Mouse (Mus musculus) cerebellum, postnatal 25 days (tissue): ENCODE data around the gene Tmem176a.
"Not testable (repeated sequence)": the region's sequence is repeated elsewhere in the genome, so short reads cannot be mapped to it uniquely, and the experiment has no call there.

Experiments
- DNase-seq, 2 experiments: peaks; one replicate each; pipeline ENCODE4 v3.0.0; 2021; ENCODE audit warnings: mixed read lengths in 2 of 2

The Tmem176a gene

GRCm38 (mm10) chr6:48842111-48842842 lies 1.6 kb downstream of the Tmem176a start:
- peak in 1 of 2 experiments; percentile 18 for DNase-seq

GRCm38 (mm10) chr6:48845086-48845485 lies 4.4 kb downstream of the Tmem176a start:
- no peak for DNase-seq

DNA sequence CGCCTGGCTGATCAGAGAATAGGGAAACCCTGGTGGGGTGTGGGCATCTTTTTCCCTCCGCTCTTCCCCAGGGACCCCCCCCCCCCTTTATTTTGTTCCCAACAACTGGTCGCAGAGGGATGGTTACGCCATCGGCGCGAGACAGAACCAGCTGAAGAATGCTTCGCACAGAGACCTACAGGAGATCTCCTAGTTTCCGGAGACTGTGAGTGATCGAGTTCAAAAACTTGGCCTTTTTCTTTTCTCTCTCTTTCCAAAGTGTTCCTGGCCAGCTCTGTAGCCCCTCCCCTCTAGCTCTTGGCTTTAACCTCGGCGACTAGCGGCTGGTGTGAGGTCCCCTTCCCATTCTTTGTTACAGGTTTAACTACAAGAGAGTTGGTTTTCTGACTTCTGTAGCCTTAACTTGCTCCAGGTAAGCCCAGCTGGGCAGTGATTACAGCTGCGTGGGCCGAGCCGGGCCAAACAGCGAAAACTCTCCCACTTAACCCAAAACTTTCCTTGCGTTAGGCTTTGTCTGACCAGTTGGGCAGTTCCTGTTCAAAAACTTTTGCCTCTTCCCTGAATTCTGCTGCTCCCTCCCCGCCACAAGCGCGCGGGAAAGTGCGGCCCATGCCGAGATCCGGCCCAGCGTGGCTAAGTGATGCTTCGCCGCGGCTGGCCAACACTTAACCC lies 11.2 kb downstream of the Tmem176a start:
- no peak for DNase-seq

DNA sequence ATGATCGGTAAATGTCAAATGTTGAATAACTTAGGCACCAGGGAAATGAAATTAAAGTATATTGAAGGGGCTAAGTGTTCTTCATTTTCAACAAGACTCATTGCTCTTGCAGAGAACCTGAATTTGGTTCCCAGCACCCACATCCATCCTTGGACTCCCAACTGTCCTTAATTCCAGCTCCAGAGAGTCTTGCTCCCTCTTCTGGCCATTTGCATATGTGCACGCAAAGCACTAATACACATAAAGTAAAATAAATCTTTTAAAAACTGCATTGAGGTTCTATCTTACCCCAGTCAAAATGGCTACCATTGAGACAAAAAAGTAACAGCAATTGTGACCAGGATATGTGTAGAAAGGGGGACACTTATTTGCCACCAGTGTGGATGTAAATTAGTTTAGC lies 13.4 kb downstream of the Tmem176a start:
- DNase-seq: no peak

DNA sequence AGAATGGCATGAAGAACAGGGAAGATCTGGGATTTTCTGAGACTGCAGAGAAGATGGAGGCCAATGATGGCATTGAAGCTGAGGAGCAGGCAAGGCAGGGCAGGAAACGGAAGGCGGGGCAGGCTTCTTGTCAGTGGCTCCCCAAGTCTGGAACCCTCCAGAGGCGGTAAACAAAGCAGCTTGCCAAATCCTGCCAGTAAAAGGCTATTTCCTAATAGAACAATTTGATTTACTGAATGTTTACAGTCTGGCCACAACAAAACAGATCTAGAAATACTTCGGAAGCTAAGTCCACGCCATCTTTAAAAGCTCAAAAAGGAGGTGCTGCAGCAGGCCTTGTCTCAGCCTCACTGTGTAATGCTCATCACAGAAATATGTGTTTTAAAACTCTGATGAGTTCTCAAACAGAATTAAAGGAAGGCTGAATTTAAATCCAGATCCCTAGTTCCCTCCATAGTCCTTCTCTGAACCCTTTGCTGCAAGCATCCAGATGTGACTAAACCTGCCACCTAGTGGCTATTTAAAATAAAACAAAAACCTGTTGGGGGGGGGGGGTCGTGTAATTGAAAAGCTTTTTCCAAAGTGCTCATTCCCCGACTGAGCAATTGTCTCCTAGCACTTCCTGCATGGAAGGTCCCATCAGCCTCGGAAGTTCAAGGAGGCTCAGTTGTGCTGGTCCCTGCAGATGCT lies 17.0 kb downstream of the Tmem176a start:
- no peak for DNase-seq

GRCm38 (mm10) chr6:48860130-48860815 lies 19.6 kb downstream of the Tmem176a start:
- DNase-seq: peak; percentile 19 to 49

DNA sequence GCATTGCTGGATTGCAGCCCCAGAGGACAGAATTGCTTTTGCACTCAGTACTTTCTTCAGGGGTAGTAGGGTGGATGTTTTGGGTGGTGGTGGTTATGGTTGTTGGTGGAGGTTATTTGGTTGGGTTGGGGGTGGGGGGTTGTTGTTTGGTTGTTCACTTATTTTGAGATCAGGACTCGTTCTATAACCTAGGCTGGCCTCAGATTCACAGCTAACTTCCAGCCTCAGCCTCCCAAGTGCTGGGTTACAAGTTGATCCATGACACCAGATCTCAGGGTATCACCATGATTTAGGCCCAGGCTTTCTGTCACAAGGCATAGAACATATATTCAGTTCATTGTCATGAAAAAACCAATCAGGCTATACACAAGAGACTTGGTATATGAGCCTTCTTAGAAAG lies 20.1 kb downstream of the Tmem176a start:
- DNase-seq: no peak

DNA sequence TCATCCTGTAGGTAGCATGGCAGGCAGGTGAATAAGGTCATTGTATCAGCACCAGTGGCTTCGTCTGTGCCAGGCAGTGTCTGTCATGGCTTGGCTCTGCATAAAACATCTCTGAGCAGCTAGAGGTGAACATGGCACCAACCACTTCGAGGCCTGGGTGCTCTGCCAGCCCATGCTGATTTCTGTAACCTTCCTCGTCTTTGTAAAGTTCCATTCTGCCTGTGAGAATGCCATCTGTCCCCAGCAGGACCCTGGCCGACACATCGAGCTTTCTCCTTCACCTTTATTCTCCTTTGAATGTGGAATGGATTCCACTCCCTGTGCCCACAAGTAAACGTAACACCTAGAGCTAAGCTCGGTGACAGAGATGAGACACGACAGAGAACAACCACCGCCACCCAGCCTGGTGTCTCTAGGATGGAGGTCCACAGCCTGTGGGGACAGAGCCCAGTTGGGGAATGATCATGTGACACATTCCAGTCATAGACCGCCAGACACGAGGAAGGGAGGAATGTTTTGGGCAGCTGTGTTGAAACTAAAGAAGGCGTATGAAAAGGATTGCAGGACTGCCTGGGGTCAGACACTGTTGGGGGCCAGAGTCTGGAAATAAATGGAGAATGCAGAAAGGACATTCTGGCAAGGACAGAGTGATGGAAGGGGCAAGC lies 21.0 kb downstream of the Tmem176a start:
- peak; percentile 25 to 29 for DNase-seq

GRCm38 (mm10) chr6:48862816-48863215 lies 22.1 kb downstream of the Tmem176a start:
- no peak for DNase-seq

- no peak for DNase-seq
These were observed 22.8 kb downstream of the Tmem176a start for GRCm38 (mm10) chr6:48863488-48863887.

DNA sequence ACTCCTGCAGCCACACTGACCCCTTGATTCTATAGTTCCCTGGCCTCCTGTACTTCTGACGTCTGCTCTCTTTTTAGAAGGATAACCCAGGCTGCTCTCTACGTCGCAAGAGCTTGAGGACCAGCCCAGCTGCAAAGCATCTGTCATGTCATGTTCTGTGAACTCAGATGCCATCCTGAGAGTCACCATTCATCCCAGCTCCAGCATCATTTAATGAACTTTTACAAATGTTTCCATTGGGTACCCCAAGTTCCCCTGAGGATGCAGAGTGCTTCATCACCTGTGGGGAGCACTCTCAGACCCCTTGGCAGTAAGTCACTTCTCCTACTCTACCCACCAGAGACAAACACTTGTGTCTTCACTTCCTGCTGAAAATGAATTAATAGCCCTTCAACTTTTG lies 23.5 kb downstream of the Tmem176a start:
- no peak for DNase-seq

GRCm38 (mm10) chr6:48864723-48865122 lies 24.0 kb downstream of the Tmem176a start:
- DNase-seq: no peak

GRCm38 (mm10) chr6:48865152-48865745 lies 24.5 kb downstream of the Tmem176a start:
- no peak for DNase-seq

DNA sequence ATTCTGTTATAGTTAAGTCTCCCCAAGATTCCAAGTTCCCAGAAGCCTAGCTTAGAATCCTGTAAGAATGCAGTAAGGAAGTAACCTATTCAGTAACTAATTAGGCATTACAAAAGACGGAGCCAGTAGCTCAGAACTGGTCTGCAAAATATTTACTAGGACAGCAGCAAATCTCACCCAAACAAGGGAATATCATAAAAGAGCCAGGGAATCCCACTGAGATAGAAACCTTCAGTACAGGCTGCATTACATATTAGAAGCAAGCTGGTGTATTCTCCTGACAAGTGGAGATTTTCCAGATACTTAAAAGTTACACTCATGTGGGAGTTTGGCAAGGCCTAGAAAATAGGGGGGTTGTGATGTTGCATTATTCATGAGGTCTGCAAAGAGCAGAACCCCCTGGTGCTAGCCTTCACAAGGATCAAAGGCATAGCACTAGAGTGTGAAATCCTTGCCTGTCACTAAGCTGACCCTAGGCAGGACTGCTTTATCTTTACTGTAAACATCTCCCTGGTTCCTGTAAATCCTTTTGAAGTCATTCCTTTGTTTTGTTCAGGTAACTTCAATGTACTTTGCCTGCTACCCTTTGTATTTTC lies 25.7 kb downstream of the Tmem176a start:
- DNase-seq: not testable (repeated sequence)

- DNase-seq: no peak
These were observed 26.4 kb downstream of the Tmem176a start for GRCm38 (mm10) chr6:48867158-48867557.

DNA sequence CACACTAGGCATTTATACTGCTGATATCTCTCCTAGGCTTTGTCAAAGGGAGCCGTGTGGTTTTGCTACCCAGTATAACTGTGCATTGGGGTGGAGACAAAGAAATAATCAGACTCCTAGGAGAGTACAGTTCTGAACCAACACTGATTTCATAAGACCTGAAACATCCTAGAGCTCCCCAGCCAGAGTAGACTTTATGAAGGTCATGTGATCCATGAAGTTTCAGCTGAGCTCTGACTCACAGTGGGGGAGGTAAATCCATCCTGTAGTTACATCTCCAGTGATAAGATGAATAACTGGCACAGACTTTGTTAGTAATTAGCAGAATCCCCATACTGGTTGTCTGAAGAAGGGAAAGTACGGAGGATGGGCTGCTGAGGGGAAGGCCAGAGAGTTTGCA lies 29.1 kb downstream of the Tmem176a start:
- no peak for DNase-seq

DNA sequence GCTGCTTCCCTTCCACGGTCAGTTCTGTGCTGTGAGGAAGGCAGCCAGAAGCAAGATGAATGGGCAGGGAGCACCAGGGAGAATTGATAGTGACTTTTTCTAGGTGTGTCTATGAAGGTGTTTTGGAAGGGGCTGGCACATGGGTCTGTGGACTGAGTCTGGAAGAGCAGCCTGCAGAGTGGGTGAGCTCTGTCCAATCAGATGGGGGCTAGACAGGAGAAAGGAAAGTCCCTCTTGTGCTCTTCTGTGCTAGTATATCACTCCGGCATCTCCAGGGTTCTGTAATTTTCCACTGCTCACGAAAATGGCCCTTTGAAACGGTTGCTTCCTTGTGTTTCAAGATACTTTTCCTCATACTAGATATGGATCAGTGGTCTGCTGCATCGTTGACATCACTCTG lies 31.9 kb downstream of the Tmem176a start, which contains the start of gene Aoc1:
Gene Aoc1, plus strand, starts transcription at position 301 of the 400 bp plus-strand sequence.
- DNase-seq: no peak

DNA sequence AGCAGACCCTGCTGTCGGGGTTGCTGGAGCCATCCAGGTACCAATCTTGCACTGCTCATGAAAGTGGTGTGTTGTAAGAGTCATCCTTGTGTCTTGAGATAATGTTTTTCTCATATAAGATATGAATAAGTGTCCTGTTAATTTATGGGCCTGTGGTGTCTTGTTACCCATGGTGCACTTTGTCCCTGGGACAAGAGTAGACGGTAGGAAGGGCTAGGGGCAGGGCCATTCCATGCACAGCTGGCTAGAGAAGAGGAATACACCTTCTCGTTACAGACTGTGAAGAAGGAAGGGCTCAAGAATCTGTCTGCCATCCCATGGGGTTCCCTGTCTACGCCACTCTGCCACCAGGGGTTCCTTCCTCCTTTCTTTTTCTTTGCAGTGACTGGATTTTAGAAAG lies 33.9 kb downstream of the Tmem176a start:
- no peak for DNase-seq

DNA sequence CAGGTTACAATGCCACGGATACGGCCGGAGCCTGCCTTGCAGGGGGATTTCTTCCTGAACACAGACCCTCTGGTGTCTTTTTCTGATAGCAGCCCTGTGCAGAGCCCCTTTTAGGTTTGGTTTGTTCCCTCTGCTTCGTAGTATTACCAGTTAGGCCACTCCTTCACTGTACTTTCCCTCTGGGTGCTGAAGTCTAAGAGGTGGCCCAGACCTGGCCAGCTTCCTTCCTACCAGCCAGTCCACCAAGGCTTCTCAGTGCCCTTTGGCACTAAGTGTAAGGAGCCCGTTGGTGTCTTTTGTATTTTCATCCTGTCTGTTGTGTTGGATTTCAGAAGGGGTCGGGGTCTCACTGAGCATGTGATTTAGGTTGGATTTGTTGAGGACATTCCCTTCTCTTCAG lies 34.8 kb downstream of the Tmem176a start:
- DNase-seq: no peak

DNA sequence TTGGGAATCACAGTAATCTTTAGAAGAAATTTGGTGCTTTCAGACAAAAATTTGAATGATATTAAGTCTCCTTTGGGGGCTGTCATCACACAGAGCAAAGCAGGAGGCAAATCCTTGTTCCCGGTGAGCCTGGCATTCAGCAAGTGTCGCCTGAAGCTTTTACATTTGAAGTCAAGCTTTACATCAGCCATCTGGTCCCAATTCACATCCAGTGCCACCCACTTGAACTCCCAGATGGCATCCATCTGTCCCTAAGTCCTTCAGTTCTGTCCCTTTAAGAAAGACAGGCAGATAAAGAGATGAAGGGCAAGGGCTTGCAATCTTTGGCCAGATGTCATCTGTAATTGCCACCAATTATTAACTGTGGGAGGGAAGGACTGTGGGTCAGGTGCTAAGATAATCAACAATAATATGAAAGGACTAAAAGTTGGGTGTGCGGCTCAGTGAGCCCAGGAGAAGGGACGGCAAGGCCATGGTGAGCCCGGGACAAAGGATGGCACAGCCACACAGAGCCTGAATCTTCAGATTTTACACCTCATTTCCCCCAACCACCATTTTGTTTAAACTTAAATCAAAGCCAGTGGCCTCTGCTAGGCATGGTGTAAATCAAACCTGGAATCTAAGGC lies 35.9 kb downstream of the Tmem176a start:
- DNase-seq: peak; percentile 10 to 42

DNA sequence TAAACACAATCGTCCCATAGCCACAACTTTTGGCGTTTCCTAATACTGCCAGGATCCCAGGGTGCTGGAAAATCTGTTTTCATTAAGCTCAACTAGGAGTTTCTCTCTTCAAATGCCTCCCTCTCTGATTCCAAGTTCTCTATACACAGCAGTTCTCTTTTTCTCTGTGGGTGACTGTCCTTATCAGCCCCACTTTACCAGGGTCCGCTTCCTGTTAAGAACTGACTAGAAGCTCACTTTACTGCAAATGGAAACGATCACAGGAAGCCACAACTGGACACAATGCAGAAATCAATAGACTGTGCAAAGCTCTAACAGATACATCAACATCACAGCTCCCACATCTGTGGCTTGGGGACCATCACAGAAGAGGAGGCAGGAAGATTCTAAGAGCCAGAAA lies 53.5 kb downstream of the Tmem176a start:
- DNase-seq: no peak
